Mouse (Mus musculus) left cerebral cortex, postnatal 10 days (tissue): ENCODE measurements around the gene Fscb. TPM values are rescaled to one million over a fixed set of nuclear protein-coding genes. Genes with fewer than 3 reads are reported as not detected.

Experiments
- DNase-seq, 2 experiments: peaks; one replicate each; pipeline ENCODE4 v3.0.0; 2021 to 2022; ENCODE audit warnings: low spot score in 2 of 2, mixed read lengths in 1 of 2; ENCODE audit errors: extremely low spot score in 1 of 2
- intact Hi-C: fragments of 180-260 bp; cut with DNase I; formaldehyde crosslinking; loops from one replicate; pipeline ENCODE4 v1.15.1; 2025
- total RNA-seq, 2 experiments: library from RNA; stranded (reverse); gene quantifications; 2 replicates each; pipeline ENCODE4 v1.2.3; 2021

Fscb gene
- not detected for total RNA-seq

GRCm38 (mm10) chr12:64474590-64474989 lies at the start of gene Fscb:
TSS of gene Fscb (minus strand) at chr12:64474690.
- DNase-seq: no peak
- intact Hi-C loops: no loop called here

- intact Hi-C loops: no loop called here
These were observed 42.3 kb upstream of the Fscb start for GRCm38 (mm10) chr12:64516775-64517174.

DNA sequence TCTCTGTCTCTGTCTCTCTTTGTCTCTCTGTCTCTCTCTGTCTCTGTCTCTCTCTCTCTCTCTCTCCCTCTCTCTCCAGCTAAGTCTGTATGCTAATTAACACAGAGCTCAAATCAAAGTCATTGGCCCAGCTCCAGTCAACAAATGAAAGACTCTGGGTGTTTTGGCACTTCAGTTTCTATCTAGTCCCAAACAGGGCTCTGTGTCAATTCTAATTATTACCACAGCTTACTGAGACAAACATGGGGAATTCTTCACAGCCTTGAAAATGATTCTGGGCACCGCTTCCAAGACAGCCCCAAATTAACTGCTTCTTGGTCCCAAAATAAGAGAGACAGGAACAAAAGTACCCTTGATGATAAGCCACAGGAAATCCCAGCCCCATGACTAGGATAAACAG lies 38.9 kb upstream of the Fscb start:
- intact Hi-C loops: no loop called here
- peak in 1 of 2 experiments; percentile 46 for DNase-seq

More at GRCm38 (mm10) chr12:64516775-64517174, 42.3 kb upstream of the Fscb start:
- no peak for DNase-seq

GRCm38 (mm10) chr12:64497706-64498105 lies 23.2 kb upstream of the Fscb start:
- DNase-seq: no peak
- intact Hi-C loops: no loop called here

DNA sequence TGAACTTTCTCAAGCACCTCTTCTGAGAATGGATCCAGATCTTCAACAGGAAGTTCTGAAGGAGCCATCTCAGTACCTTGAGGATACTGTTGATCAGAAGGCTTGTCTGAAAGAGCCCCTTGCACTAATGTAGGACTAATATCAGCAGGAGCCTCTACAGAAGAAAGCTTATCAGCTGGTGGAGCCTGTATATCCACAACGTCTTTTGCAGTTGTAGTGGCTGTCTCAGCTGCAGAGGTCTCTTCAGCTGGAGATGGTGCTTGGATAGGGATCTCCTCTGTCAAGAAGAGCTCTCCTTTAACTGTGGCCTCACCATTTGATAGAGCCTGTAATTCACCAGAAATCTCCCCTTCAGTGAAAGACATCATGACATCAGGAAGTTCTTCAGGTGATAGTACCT lies 875 bp downstream of the Fscb start:
- no peak for DNase-seq
- intact Hi-C loops: no loop called here

- intact Hi-C loops: no loop called here
- DNase-seq: no peak
These were observed 1.4 kb downstream of the Fscb start for GRCm38 (mm10) chr12:64473136-64473535.

DNA sequence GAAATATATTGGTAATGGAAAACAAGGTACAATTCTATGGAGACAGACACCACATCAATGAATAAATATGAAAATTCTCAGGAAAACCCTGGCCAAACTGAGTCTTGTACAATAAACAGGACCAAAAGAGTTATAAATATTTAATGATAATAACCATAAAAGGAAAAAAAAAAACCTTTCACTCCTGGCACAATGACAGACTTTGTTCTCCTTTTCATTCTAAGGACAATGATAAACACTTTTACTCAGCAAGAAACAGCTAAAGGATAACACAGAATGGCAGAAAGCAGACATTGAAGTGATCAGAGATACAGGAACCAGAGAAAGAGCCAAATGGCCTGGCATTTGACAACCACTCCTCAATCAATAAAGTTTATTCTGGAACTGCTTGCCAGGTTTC lies 19.3 kb downstream of the Fscb start:
- DNase-seq: no peak
- intact Hi-C loops: no loop called here

- no peak for DNase-seq
- intact Hi-C loops: no loop called here
These were observed 24.6 kb downstream of the Fscb start for GRCm38 (mm10) chr12:64449911-64450310.

- DNase-seq: no peak
- intact Hi-C loops: no loop called here
These were observed 37.8 kb downstream of the Fscb start for GRCm38 (mm10) chr12:64436675-64437074.
